Mouse (Mus musculus): ENCODE results near the gene Zdhhc14. TPM values are rescaled to one million over a fixed set of nuclear protein-coding genes. Genes with fewer than 3 reads are reported as not detected.

Gene Zdhhc14
- polyA plus RNA-seq, 1 experiment from 2014 or later: 9.4 TPM

DNA sequence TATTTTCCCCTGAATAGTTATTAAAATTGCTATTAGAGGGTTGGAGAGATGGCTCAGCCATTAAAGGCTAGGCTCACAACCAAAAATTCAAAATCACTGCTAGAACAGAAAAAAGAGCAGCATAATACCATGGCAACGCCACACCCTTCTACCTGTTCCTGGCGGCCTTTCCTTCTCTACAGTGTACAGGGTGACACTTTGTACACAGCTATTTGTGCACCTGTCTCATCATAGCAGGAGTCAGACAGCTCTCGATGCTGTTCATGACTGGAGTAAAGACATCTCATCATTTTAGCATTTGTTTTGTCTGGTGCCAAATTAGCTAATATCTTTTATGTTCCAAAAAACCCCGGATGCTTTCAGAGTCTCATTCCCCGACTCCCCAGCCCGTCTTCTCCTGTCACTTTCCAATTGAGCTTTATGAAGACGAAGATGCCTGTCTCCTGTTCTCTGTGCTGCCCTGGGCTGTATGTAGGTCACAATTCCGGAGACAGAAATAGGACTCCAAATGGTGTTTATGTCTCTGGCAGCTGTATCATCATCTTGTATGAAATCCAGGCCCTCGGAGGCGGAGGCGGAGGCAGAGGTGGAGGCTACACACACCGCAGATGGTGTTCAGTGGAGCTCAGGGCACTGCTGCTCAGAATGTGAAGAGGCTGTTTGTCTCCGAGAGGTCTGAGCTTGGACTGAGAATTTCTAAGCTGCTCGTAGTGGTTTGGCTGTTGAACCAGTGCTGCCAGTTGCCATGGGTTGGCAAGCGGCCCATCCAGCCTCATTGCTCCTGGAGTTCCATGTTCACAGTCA lies 150.8 kb downstream of the Zdhhc14 start:
- Histone ChIP-seq H3K4me3 (ENCODE audit: low read depth, low read length) (no peak overlapping the region), H3K4me2 (ENCODE audit: low read length) (no peak overlapping the region), H3K27me3 (ENCODE audit: control insufficient read depth, insufficient read depth, low read depth, low read length) (no peaks in the 10 kb centered on the region), H3K9me3 (replicated peaks; ENCODE audit: control insufficient read depth, low read length, poor library complexity, severe bottlenecking) (no peaks in the 10 kb centered on the region), H3K36me3 (ENCODE audit: control insufficient read depth, insufficient read depth, low read length) (no peaks in the 10 kb centered on the region), H3K4me1 (ENCODE audit: control insufficient read depth, insufficient read depth, low read length) (no peaks in the 10 kb centered on the region), H3K27ac (ENCODE audit: low read length) (peak overlapping the region; percentile 56; the same call in 1 of the 2 replicates), H3K9ac (ENCODE audit: low read depth, low read length) (no peak overlapping the region)
- 87% methylated on average over 15 of the region's 15 CpGs for WGBS
- ATAC-seq: no peak

- Histone ChIP-seq H3K27me3 (ENCODE audit: control insufficient read depth, insufficient read depth, low read depth, low read length) (no peaks in the 10 kb centered on the region), H3K36me3 (ENCODE audit: control insufficient read depth, insufficient read depth, low read length) (no peaks in the 10 kb centered on the region), H3K4me3 (ENCODE audit: low read depth, low read length) (no peak overlapping the region), H3K4me2 (ENCODE audit: low read length) (no peak overlapping the region), H3K9ac (ENCODE audit: low read depth, low read length) (no peak overlapping the region), H3K4me1 (ENCODE audit: control insufficient read depth, insufficient read depth, low read length) (no peaks in the 10 kb centered on the region), H3K9me3 (replicated peaks; ENCODE audit: control insufficient read depth, low read length, poor library complexity, severe bottlenecking) (no peaks in the 10 kb centered on the region), H3K27ac (ENCODE audit: low read length) (no peak overlapping the region)
- 84% methylated on average over 4 of the region's 4 CpGs for WGBS
- ATAC-seq: no peak
Observed at GRCm38 (mm10) chr17:5650124-5650523, 157.8 kb downstream of the Zdhhc14 start.

GRCm38 (mm10) chr17:5650642-5651041 lies 158.3 kb downstream of the Zdhhc14 start:
- Histone ChIP-seq H3K4me1 (ENCODE audit: control insufficient read depth, insufficient read depth, low read length) (no peaks in the 10 kb centered on the region), H3K27ac (ENCODE audit: low read length) (no peak overlapping the region), H3K4me2 (ENCODE audit: low read length) (no peak overlapping the region), H3K9ac (ENCODE audit: low read depth, low read length) (no peak overlapping the region), H3K27me3 (ENCODE audit: control insufficient read depth, insufficient read depth, low read depth, low read length) (no peaks in the 10 kb centered on the region), H3K4me3 (ENCODE audit: low read depth, low read length) (no peak overlapping the region), H3K36me3 (ENCODE audit: control insufficient read depth, insufficient read depth, low read length) (no peaks in the 10 kb centered on the region), H3K9me3 (replicated peaks; ENCODE audit: control insufficient read depth, low read length, poor library complexity, severe bottlenecking) (no peaks in the 10 kb centered on the region)
- no peak for ATAC-seq
- 85% methylated on average over 4 of the region's 4 CpGs for WGBS

DNA sequence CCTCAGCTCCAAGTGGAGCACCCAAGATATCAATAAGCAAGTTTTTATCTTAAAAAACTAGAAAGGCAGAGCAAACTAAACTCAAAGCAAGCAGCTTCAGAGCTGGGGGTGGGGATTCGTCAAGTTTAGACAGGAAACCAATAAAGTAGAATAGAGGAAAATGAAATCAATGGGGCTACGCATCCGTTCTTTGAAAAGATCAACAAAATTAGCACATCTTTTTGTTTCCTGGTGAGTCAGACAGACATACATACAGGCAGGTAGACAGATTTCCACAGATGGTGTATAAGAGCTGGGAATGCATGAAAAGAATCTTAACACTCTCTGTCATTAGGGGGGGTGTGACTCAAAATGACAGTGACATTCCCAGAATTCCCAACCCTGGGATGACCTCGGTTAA lies 159.2 kb downstream of the Zdhhc14 start:
- H3K9ac ChIP-seq (ENCODE audit: low read depth, low read length): no peak overlapping the region
- no peaks in the 10 kb centered on the region for H3K27me3 ChIP-seq (ENCODE audit: control insufficient read depth, insufficient read depth, low read depth, low read length)
- 92% methylated on average over 4 of the region's 4 CpGs for WGBS
- no peak overlapping the region for H3K27ac ChIP-seq (ENCODE audit: low read length)
- no peaks in the 10 kb centered on the region for H3K4me1 ChIP-seq (ENCODE audit: control insufficient read depth, insufficient read depth, low read length)
- H3K36me3 ChIP-seq (ENCODE audit: control insufficient read depth, insufficient read depth, low read length): no peaks in the 10 kb centered on the region
- H3K4me2 ChIP-seq (ENCODE audit: low read length): no peak overlapping the region
- ATAC-seq: no peak
- no peak overlapping the region for H3K4me3 ChIP-seq (ENCODE audit: low read depth, low read length)
- no peaks in the 10 kb centered on the region for H3K9me3 ChIP-seq (replicated peaks; ENCODE audit: control insufficient read depth, low read length, poor library complexity, severe bottlenecking)

DNA sequence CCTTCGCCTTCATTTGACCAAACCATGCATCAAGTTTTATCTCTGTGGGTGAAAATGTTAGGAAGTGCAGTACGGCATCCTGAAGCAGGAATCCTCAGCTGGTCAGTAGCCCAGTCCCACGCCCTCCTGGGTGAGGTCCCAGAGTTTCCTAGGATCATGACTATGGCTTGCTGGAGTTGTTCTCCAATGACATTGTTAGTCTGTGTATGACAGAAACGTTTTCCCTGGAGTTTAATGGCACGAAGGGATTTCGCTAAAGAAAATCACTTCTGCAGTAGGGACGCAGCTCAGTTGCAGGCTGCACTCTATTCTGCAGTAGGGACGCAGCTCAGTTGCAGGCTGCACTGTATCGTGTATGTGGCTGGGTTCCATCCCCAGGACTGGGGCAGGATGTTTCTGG lies 161.6 kb downstream of the Zdhhc14 start:
- Histone ChIP-seq H3K9ac (ENCODE audit: low read depth, low read length) (no peak overlapping the region), H3K27me3 (ENCODE audit: control insufficient read depth, insufficient read depth, low read depth, low read length) (no peaks in the 10 kb centered on the region), H3K36me3 (ENCODE audit: control insufficient read depth, insufficient read depth, low read length) (no peaks in the 10 kb centered on the region), H3K27ac (ENCODE audit: low read length) (no peak overlapping the region), H3K9me3 (replicated peaks; ENCODE audit: control insufficient read depth, low read length, poor library complexity, severe bottlenecking) (no peaks in the 10 kb centered on the region), H3K4me1 (ENCODE audit: control insufficient read depth, insufficient read depth, low read length) (no peaks in the 10 kb centered on the region), H3K4me2 (ENCODE audit: low read length) (no peak overlapping the region), H3K4me3 (ENCODE audit: low read depth, low read length) (no peak overlapping the region)
- WGBS: 81% methylated on average over 9 of the region's 9 CpGs
- no peak for ATAC-seq

DNA sequence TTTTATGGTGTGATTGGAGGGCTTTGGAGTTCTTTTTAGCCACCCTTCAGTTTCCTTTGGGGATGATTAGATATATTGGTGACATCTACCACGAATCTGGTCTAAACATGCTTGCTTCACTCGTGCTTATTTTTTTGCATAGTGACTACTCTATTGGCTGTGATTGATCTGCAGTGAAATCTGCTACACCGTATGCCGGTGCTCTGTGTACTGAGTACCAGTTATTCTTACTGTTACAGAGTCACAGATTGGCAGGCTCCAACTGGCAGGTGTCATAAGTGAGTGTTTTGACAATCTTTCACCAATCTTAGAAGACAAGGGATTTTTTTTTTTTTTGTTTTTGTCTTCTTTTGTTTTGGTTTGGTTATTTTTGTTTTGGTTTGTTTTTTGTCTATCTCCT lies 163.2 kb downstream of the Zdhhc14 start:
- 97% methylated on average over 4 of the region's 4 CpGs for WGBS
- Histone ChIP-seq H3K9me3 (replicated peaks; ENCODE audit: control insufficient read depth, low read length, poor library complexity, severe bottlenecking) (no peaks in the 10 kb centered on the region), H3K4me3 (ENCODE audit: low read depth, low read length) (no peak overlapping the region), H3K4me2 (ENCODE audit: low read length) (no peak overlapping the region), H3K4me1 (ENCODE audit: control insufficient read depth, insufficient read depth, low read length) (no peaks in the 10 kb centered on the region), H3K9ac (ENCODE audit: low read depth, low read length) (no peak overlapping the region), H3K27me3 (ENCODE audit: control insufficient read depth, insufficient read depth, low read depth, low read length) (no peaks in the 10 kb centered on the region), H3K27ac (ENCODE audit: low read length) (no peak overlapping the region), H3K36me3 (ENCODE audit: control insufficient read depth, insufficient read depth, low read length) (no peaks in the 10 kb centered on the region)
- ATAC-seq: no peak

DNA sequence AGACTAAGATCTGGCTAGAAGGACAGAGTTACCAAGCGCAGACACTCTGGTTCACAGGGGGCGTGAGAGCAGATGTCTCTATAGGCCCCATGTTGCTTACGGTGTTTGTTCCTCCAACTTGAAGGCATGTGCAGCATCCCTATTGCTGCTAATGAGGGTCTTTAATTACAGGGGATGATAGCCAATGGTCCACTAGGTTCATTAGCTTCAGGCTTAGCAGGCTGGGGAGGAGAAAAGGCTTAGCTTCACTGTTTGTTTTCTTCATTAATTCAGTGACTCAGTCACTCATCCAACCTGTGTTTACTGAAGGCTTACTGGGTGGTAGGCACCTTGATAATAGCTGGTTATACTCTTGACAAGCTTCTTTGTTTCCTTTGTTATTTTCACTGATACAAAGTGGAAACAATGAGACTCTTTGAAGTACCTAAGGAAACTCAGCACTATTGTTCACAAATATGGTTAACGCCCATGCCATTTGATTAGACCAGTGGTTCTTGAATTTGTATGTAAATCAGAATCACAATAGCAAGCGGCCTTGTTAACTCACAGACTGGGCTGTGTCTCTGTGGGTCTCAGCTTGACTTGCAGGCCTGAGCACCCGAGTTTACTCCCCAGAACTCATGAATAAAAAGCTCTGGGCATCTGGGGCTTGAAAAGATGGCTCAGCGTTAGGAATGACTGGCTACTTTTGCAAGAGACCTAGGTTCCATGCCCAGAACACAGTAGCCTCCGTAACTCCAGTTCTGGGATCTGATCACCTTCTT lies 168.1 kb downstream of the Zdhhc14 start:
- Histone ChIP-seq H3K9me3 (replicated peaks; ENCODE audit: control insufficient read depth, low read length, poor library complexity, severe bottlenecking) (no peaks in the 10 kb centered on the region), H3K27me3 (ENCODE audit: control insufficient read depth, insufficient read depth, low read depth, low read length) (no peaks in the 10 kb centered on the region), H3K36me3 (ENCODE audit: control insufficient read depth, insufficient read depth, low read length) (no peaks in the 10 kb centered on the region), H3K4me3 (ENCODE audit: low read depth, low read length) (no peak overlapping the region), H3K4me1 (ENCODE audit: control insufficient read depth, insufficient read depth, low read length) (no peaks in the 10 kb centered on the region), H3K9ac (ENCODE audit: low read depth, low read length) (no peak overlapping the region), H3K4me2 (ENCODE audit: low read length) (no peak overlapping the region), H3K27ac (ENCODE audit: low read length) (no peak overlapping the region)
- ATAC-seq: no peak
- WGBS: 25% methylated on average over 8 of the region's 8 CpGs

- Histone ChIP-seq H3K27ac (ENCODE audit: low read length) (no peak overlapping the region), H3K27me3 (ENCODE audit: control insufficient read depth, insufficient read depth, low read depth, low read length) (no peaks in the 10 kb centered on the region), H3K9ac (ENCODE audit: low read depth, low read length) (no peak overlapping the region), H3K36me3 (ENCODE audit: control insufficient read depth, insufficient read depth, low read length) (no peaks in the 10 kb centered on the region), H3K9me3 (replicated peaks; ENCODE audit: control insufficient read depth, low read length, poor library complexity, severe bottlenecking) (no peaks in the 10 kb centered on the region), H3K4me2 (ENCODE audit: low read length) (no peak overlapping the region), H3K4me3 (ENCODE audit: low read depth, low read length) (no peak overlapping the region), H3K4me1 (ENCODE audit: control insufficient read depth, insufficient read depth, low read length) (peaks cover 3% of the 10 kb centered on the region)
- 82% methylated on average over 8 of the region's 8 CpGs for WGBS
- no peak for ATAC-seq
Observed at GRCm38 (mm10) chr17:5666652-5667051, 174.3 kb downstream of the Zdhhc14 start.

- H3K9me3 ChIP-seq (replicated peaks; ENCODE audit: control insufficient read depth, low read length, poor library complexity, severe bottlenecking): no peaks in the 10 kb centered on the region
- H3K4me2 ChIP-seq (ENCODE audit: low read length): no peak overlapping the region
- WGBS: 63% methylated on average over 3 of the region's 3 CpGs
Observed at GRCm38 (mm10) chr17:5668456-5668855, 176.1 kb downstream of the Zdhhc14 start.

More at GRCm38 (mm10) chr17:5668456-5668855, 176.1 kb downstream of the Zdhhc14 start:
- Histone ChIP-seq H3K9ac (ENCODE audit: low read depth, low read length) (no peak overlapping the region), H3K27ac (ENCODE audit: low read length) (no peak overlapping the region), H3K27me3 (ENCODE audit: control insufficient read depth, insufficient read depth, low read depth, low read length) (no peaks in the 10 kb centered on the region), H3K4me1 (ENCODE audit: control insufficient read depth, insufficient read depth, low read length) (peaks cover 3% of the 10 kb centered on the region), H3K36me3 (ENCODE audit: control insufficient read depth, insufficient read depth, low read length) (no peaks in the 10 kb centered on the region), H3K4me3 (ENCODE audit: low read depth, low read length) (no peak overlapping the region)
- no peak for ATAC-seq
